Mouse (Mus musculus) midbrain, embryonic 12.5 days (tissue): ENCODE measurements around the gene Hsf3. TPM values are rescaled to one million over a fixed set of nuclear protein-coding genes. Genes with fewer than 3 reads are reported as not detected.

Experiments used
- polyA plus RNA-seq: library from polyadenylated mRNA; unstranded; fragments of >200 nt; fragmentation: Nextera tagmentation; extraction: Ambion mirVana; gene quantifications from 2 replicates; pipeline ENCODE4 v1.2.1, GENCODE M21; 2016

Hsf3 gene
- polyA plus RNA-seq, 1 experiment from 2014 or later = not detected

Other genes with a start within 250 kb of the Hsf3 start
- not detected in 2 replicates for gene Vsig4, start 162.9 kb downstream of the Hsf3 start, polyA plus RNA-seq
- 13.0 and 13.3 TPM in 2 replicates for gene Heph, start 935 bp downstream of the Hsf3 start, polyA plus RNA-seq